Mouse (Mus musculus) cerebellum, adult 11-12 months (tissue): ENCODE results near the gene Phxr2.

Experiments used
- DNase-seq: peaks from one replicate; pipeline ENCODE4 v3.0.0; 2022

Phxr2 gene

GRCm38 (mm10) chr10:99086029-99086428 is 40.1 kb downstream of the Phxr2 start:
- DNase-seq, result no peak

GRCm38 (mm10) chr10:99085240-99085587 is 40.9 kb downstream of the Phxr2 start:
- no peak for DNase-seq

GRCm38 (mm10) chr10:99084397-99085239 is 41.5 kb downstream of the Phxr2 start:
- peak; percentile 79 for DNase-seq

- no peak for DNase-seq
Measured at GRCm38 (mm10) chr10:99083431-99084003, 42.6 kb downstream of the Phxr2 start.

- no peak for DNase-seq
Measured at GRCm38 (mm10) chr10:99081569-99081990, 44.5 kb downstream of the Phxr2 start.

GRCm38 (mm10) chr10:99078621-99079020 is 47.5 kb downstream of the Phxr2 start:
- DNase-seq, result no peak

- no peak for DNase-seq
Measured at GRCm38 (mm10) chr10:99076113-99076895, 49.8 kb downstream of the Phxr2 start.
